Mouse (Mus musculus) adrenal gland, postnatal 25 days (tissue): ENCODE measurements around the gene Syt12. TPM values are rescaled to one million over a fixed set of nuclear protein-coding genes. Genes with fewer than 3 reads are reported as not detected.

Source experiments
- DNase-seq: peaks from one replicate; pipeline ENCODE4 v3.0.0; 2021; ENCODE audit warnings: mixed read lengths
- total RNA-seq: library from RNA; stranded (reverse); gene quantifications from 2 replicates; pipeline ENCODE4 v1.2.3, GENCODE M21; 2021

Syt12 gene
- total RNA-seq, 1 experiment from 2014 or later = 62.2 TPM

- DNase-seq = no peak
These were observed 72.4 kb downstream of the Syt12 start for GRCm38 (mm10) chr19:4404840-4405239.

GRCm38 (mm10) chr19:4398959-4399358, 78.3 kb downstream of the Syt12 start:
- DNase-seq = no peak

GRCm38 (mm10) chr19:4398630-4398948, 78.7 kb downstream of the Syt12 start:
- DNase-seq = no peak

DNA sequence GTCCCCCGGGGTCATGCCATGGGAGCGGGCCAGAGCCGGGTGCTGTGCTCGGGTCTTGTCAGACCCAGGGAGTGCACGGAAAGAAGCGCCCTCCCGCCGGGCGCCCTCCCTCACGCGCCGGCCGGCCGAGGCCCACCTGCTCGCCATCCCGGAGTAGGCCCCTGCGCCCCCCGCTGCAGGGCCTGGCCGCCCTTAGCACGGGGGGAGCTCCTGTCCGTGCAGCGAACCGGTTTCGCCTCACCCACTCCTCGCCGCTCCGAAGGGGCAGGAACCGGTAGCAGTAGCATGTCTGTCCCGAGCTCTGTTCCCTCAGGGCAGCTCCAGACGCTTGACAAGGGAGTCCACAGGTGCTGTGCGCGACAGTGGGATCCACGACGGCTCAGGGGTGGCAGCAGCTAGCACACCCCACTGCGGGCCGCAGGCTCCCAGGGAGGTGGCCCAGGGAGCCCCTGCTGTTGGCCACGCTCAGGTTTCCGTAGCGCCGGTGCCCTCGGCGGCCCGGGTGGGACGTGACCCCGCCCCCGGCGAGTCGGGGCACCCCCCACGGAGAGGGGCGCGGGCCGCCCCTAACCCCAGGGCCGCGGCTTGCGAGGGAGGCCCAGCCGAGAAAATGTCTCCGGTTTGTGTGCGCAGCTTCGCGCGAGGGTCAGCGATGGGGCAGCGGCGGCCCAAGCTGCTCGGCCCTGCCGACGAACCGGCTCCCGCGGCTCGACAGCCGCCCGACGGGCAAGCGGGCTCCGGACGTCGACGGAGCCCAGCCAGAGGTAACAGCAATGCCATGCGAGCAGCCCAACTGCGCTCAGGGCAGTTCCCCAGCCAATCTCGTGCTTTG, 79.2 kb downstream of the Syt12 start, which contains the start of gene Kdm2a:
Kdm2a (minus strand) TSS at position 488 of the 832 bp plus-strand sequence.
- DNase-seq = peak; percentile 54

DNA sequence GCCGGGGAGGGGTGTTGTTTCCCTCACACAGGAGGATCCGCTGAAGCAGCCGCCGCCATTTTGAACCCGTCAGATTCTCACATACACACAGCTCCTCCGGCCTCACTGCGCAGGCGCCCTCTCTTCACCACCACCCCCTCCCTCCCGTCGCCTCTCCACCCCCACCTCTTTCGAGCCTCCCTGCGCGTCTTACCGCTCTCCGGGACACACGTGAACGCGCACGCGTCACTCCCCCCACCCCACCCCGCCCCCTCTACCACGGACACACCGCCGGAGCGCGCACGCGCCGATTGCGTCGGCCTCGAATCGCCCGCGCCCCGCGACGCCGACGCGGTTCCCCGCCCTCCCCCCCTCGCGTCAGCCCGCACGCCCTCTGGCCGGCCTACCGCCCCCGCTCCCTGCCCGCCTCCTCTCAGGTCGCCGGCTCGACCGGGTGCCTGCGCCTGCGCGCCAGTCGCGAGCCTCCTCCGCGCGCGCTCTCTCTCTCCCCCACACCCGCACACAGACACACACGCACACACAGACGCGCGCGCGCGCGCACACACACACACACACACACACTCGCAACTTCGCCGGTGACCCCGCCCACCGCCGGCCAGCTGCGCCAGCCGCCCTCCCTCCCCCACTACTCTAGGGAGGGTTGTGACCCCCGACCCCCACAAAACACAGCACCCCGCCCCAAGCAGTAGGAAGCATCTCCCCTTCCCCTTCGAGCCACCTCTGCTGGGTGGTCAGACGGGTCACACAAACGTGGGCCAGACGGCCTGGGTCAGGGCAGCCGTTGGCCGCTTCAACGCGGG, 80.0 kb downstream of the Syt12 start:
- peak; percentile 97 for DNase-seq

- peak; percentile 35 for DNase-seq
These were observed 80.9 kb downstream of the Syt12 start for GRCm38 (mm10) chr19:4396081-4396997.

Other genes starting within 250 kb of the Syt12 start
- 56.8 and 60.4 TPM in 2 replicates for gene Pold4, start 245.5 kb downstream of the Syt12 start, total RNA-seq
- gene Ssh3, start 208.3 kb downstream of the Syt12 start, total RNA-seq = 35.6 and 52.3 TPM in 2 replicates
- 4.3 and 4.9 TPM in 2 replicates for gene Ankrd13d, start 194.3 kb downstream of the Syt12 start, total RNA-seq
- 45.8 and 59.4 TPM in 2 replicates for gene Grk2, start 171.2 kb downstream of the Syt12 start, total RNA-seq
- gene Kdm2a, start 79.2 kb downstream of the Syt12 start, total RNA-seq = 116 and 131 TPM in 2 replicates
- 26.8 and 30.4 TPM in 2 replicates for gene Rhod, start 38.0 kb downstream of the Syt12 start, total RNA-seq
- gene 2010003K11Rik, start 21.1 kb upstream of the Syt12 start, total RNA-seq = 22.0 and 34.8 TPM in 2 replicates
- gene Pcx, start 33.0 kb upstream of the Syt12 start, total RNA-seq = 488 and 620 TPM in 2 replicates
- gene Lrfn4, start 138.2 kb upstream of the Syt12 start, total RNA-seq = 4.6 and 6.0 TPM in 2 replicates
- 35.4 and 38.2 TPM in 2 replicates for gene Rce1, start 148.2 kb upstream of the Syt12 start, total RNA-seq
- 1.7 TPM in 1 of 2 replicates, not detected in the other for gene Gm960, start 221.2 kb upstream of the Syt12 start, total RNA-seq
- 0.73 and 1.00 TPM in 2 replicates for gene Sptbn2, start 233.7 kb upstream of the Syt12 start, total RNA-seq